Mouse (Mus musculus) bone marrow, adult 2 months (tissue): ENCODE data around the gene Ccdc115.

Experiments
- CTCF ChIP-seq: fragments of 200-500 bp; IDR thresholded peaks from 2 replicates; pipeline ENCODE4 v1.5.1; 2011; ENCODE audit warnings: low read length, control low read depth; ENCODE audit not compliant: control insufficient read depth, insufficient read depth
- POLR2A ChIP-seq: fragments of 200-500 bp; IDR thresholded peaks from 2 replicates; pipeline ENCODE4 v1.6.1; 2011; ENCODE audit warnings: low read depth, mild to moderate bottlenecking, control low read depth, low read length, borderline replicate concordance; ENCODE audit not compliant: control insufficient read depth

GRCm38 (mm10) chr1:34434660-34435160 is 4.8 kb downstream of the Ccdc115 start:
- TF ChIP-seq POLR2A: 0 out of 2 replicates have a peak, but pooled peaks have one; percentile 46
- peak; percentile 7; the same call in 1 of the 2 replicates for TF ChIP-seq CTCF
